Mouse (Mus musculus) forebrain, embryonic 16.5 days (tissue): ENCODE results near the gene Cpa5. TPM values are rescaled to one million over a fixed set of nuclear protein-coding genes. Genes with fewer than 3 reads are reported as not detected.
A peak's percentile ranks its signal among the peaks of the same experiment; 100 is the strongest.

ENCODE experiments used
- ATAC-seq: fragments of 200-750 bp; cut with Nextera tagmentation; 2 replicates; pipeline ENCODE4 v1.8.0; 2017; ENCODE audit warnings: mild to moderate bottlenecking, moderate library complexity
- H3K27ac ChIP-seq: fragments of 300-500 bp; sonication (generic); 2 replicates; pipeline ENCODE4 v1.5.1; 2014; ENCODE audit warnings: low read length, control low read depth
- H3K27me3 ChIP-seq: fragments of 300-500 bp; sonication (generic); replicated peaks from 2 replicates; pipeline ENCODE4 v1.6.1; 2014; ENCODE audit warnings: low read length; ENCODE audit not compliant: control insufficient read depth, insufficient read depth
- H3K36me3 ChIP-seq: fragments of 300-500 bp; sonication (generic); 2 replicates; pipeline ENCODE4 v1.6.1; 2014; ENCODE audit not compliant: control insufficient read depth, insufficient read depth
- H3K4me1 ChIP-seq: fragments of 300-500 bp; sonication (generic); replicated peaks from 2 replicates; pipeline ENCODE4 v1.6.1; 2014; ENCODE audit warnings: low read length; ENCODE audit not compliant: control insufficient read depth, insufficient read depth
- H3K4me2 ChIP-seq: fragments of 300-500 bp; sonication (generic); 2 replicates; pipeline ENCODE4 v1.6.1; 2014; ENCODE audit warnings: mild to moderate bottlenecking, low read length, control low read depth
- H3K4me3 ChIP-seq: fragments of 300-500 bp; sonication (generic); replicated peaks from 2 replicates; pipeline ENCODE4 v1.5.1; 2014; ENCODE audit warnings: mild to moderate bottlenecking, low read length, control low read depth
- H3K9ac ChIP-seq: fragments of 300-500 bp; sonication (generic); replicated peaks from 2 replicates; pipeline ENCODE4 v1.6.1; 2014; ENCODE audit warnings: low read depth, low read length, control low read depth
- H3K9me3 ChIP-seq: fragments of 300-500 bp; sonication (generic); 2 replicates; pipeline ENCODE4 v1.6.1; 2016; ENCODE audit warnings: low read length; ENCODE audit not compliant: control insufficient read depth
- WGBS: fragments of 180-500 bp; shearing (Covaris S2); extraction: QIAGEN DNeasy Blood & Tissue Kit; methylation state at CpG from one replicate; pipeline ENCODE4 v1.1.7; 2014; 5-methylcytosine and 5-hydroxymethylcytosine counted together
- polyA plus RNA-seq: library from polyadenylated mRNA; unstranded; fragments of >200 nt; fragmentation: Nextera tagmentation; extraction: Ambion mirVana; gene quantifications from 2 replicates; pipeline ENCODE4 v1.2.1, GENCODE M21; 2015

Cpa5 gene
- polyA plus RNA-seq, 1 experiment from 2014 or later = not detected

GRCm38 (mm10) chr6:30628152-30628551 is 17.3 kb downstream of the Cpa5 start:
- peak; percentile 55 for ATAC-seq
- H3K27ac ChIP-seq = no peak overlapping the region

GRCm38 (mm10) chr6:30629989-30630388 is 19.2 kb downstream of the Cpa5 start:
- H3K36me3 ChIP-seq = no peaks in the 10 kb centered on the region
- H3K27ac ChIP-seq = no peak overlapping the region
- H3K4me1 ChIP-seq = peaks cover 5% of the 10 kb centered on the region; the same call in 1 of the 2 replicates
- no peaks in the 10 kb centered on the region for H3K9me3 ChIP-seq
- WGBS = 96% methylated on average over 1 of the region's 1 CpGs
- ATAC-seq = no peak
- H3K9ac ChIP-seq = no peak overlapping the region
- H3K4me2 ChIP-seq = no peak overlapping the region
- no peaks in the 10 kb centered on the region for H3K27me3 ChIP-seq
- H3K4me3 ChIP-seq = no peak overlapping the region

More at GRCm38 (mm10) chr6:30628152-30628551, 17.3 kb downstream of the Cpa5 start:
- 47% methylated on average over 6 of the region's 6 CpGs for WGBS
- Histone ChIP-seq H3K27me3 (no peaks in the 10 kb centered on the region), H3K36me3 (no peaks in the 10 kb centered on the region), H3K9ac (no peak overlapping the region), H3K4me2 (no peak overlapping the region), H3K4me1 (peaks cover 5% of the 10 kb centered on the region; the same call in 1 of the 2 replicates), H3K9me3 (no peaks in the 10 kb centered on the region), H3K4me3 (no peak overlapping the region)

- 72% methylated on average over 8 of the region's 8 CpGs for WGBS
- Histone ChIP-seq H3K9me3 (no peaks in the 10 kb centered on the region), H3K4me1 (no peaks in the 10 kb centered on the region), H3K27ac (no peak overlapping the region), H3K27me3 (no peaks in the 10 kb centered on the region), H3K36me3 (no peaks in the 10 kb centered on the region), H3K4me2 (no peak overlapping the region), H3K9ac (no peak overlapping the region), H3K4me3 (no peak overlapping the region)
- no peak for ATAC-seq
Measured at GRCm38 (mm10) chr6:30635361-30635862, 24.6 kb downstream of the Cpa5 start.

GRCm38 (mm10) chr6:30636186-30636842 is 25.5 kb downstream of the Cpa5 start:
- no peaks in the 10 kb centered on the region for H3K4me1 ChIP-seq
- no peaks in the 10 kb centered on the region for H3K9me3 ChIP-seq
- 34% methylated on average over 4 of the region's 4 CpGs for WGBS
- H3K36me3 ChIP-seq = no peaks in the 10 kb centered on the region
- H3K4me3 ChIP-seq = no peak overlapping the region
- no peaks in the 10 kb centered on the region for H3K27me3 ChIP-seq
- ATAC-seq = no peak
- no peak overlapping the region for H3K27ac ChIP-seq
- no peak overlapping the region for H3K9ac ChIP-seq
- no peak overlapping the region for H3K4me2 ChIP-seq

GRCm38 (mm10) chr6:30638674-30639268 is 28.0 kb downstream of the Cpa5 start, which contains the start of gene Cpa1:
Gene Cpa1, plus strand, starts transcription at chr6:30639218.
- WGBS = 89% methylated on average over 5 of the region's 5 CpGs
- no peaks in the 10 kb centered on the region for H3K36me3 ChIP-seq
- no peaks in the 10 kb centered on the region for H3K4me1 ChIP-seq
- H3K9ac ChIP-seq = no peak within 1 kb of the TSS
- no peak within 1 kb of the TSS for H3K4me2 ChIP-seq
- no peak for ATAC-seq
- no peaks in the 10 kb centered on the region for H3K9me3 ChIP-seq
- H3K27me3 ChIP-seq = no peaks in the 10 kb centered on the region
- H3K27ac ChIP-seq = no peak within 1 kb of the TSS
- no peak within 1 kb of the TSS for H3K4me3 ChIP-seq

GRCm38 (mm10) chr6:30643694-30644460 is 33.1 kb downstream of the Cpa5 start:
- no peaks in the 10 kb centered on the region for H3K4me1 ChIP-seq
- no peak overlapping the region for H3K9ac ChIP-seq

GRCm38 (mm10) chr6:30644462-30644861 is 33.7 kb downstream of the Cpa5 start:
- no peak overlapping the region for H3K4me2 ChIP-seq
- no peaks in the 10 kb centered on the region for H3K27me3 ChIP-seq
- H3K9ac ChIP-seq = no peak overlapping the region
- no peak for ATAC-seq
- H3K4me3 ChIP-seq = no peak overlapping the region
- no peaks in the 10 kb centered on the region for H3K36me3 ChIP-seq
- H3K9me3 ChIP-seq = no peaks in the 10 kb centered on the region
- no peak overlapping the region for H3K27ac ChIP-seq
- H3K4me1 ChIP-seq = peaks cover under 1% of the 10 kb centered on the region; the same call in 1 of the 2 replicates
- 40% methylated on average over 3 of the region's 3 CpGs for WGBS

More at GRCm38 (mm10) chr6:30643694-30644460, 33.1 kb downstream of the Cpa5 start:
- no peak overlapping the region for H3K4me2 ChIP-seq
- H3K36me3 ChIP-seq = no peaks in the 10 kb centered on the region
- no peaks in the 10 kb centered on the region for H3K9me3 ChIP-seq
- no peak for ATAC-seq
- no peaks in the 10 kb centered on the region for H3K27me3 ChIP-seq
- WGBS = 83% methylated on average over 12 of the region's 12 CpGs
- H3K4me3 ChIP-seq = no peak overlapping the region
- no peak overlapping the region for H3K27ac ChIP-seq

- no peaks in the 10 kb centered on the region for H3K36me3 ChIP-seq
- no peak for ATAC-seq
- H3K9ac ChIP-seq = no peak overlapping the region
- no peak overlapping the region for H3K27ac ChIP-seq
- no peak overlapping the region for H3K4me2 ChIP-seq
- H3K4me1 ChIP-seq = peaks cover 8% of the 10 kb centered on the region
- no peak overlapping the region for H3K4me3 ChIP-seq
- 86% methylated on average over 6 of the region's 6 CpGs for WGBS
- no peaks in the 10 kb centered on the region for H3K27me3 ChIP-seq
- no peaks in the 10 kb centered on the region for H3K9me3 ChIP-seq
Measured at GRCm38 (mm10) chr6:30645379-30645778, 34.6 kb downstream of the Cpa5 start.

- 49% methylated on average over 11 of the region's 11 CpGs for WGBS
- Histone ChIP-seq H3K4me1 (peaks cover 32% of the 10 kb centered on the region), H3K27ac (no peak overlapping the region), H3K27me3 (no peaks in the 10 kb centered on the region), H3K4me2 (no peak overlapping the region), H3K4me3 (no peak overlapping the region), H3K9ac (no peak overlapping the region), H3K9me3 (no peaks in the 10 kb centered on the region), H3K36me3 (no peaks in the 10 kb centered on the region)
- no peak for ATAC-seq
Measured at GRCm38 (mm10) chr6:30649651-30650296, 39.0 kb downstream of the Cpa5 start.
